Mouse (Mus musculus) ES-Bruce4 (cell line): Measurements from ENCODE around the gene Add3.

Experiments
- CTCF ChIP-seq: IDR thresholded peaks from one replicate; pipeline ENCODE4 v1.8.1; 2011; ENCODE audit warnings: low read depth, low read length
- EP300 ChIP-seq: IDR thresholded peaks from 2 replicates; pipeline ENCODE4 v1.6.1; 2011; ENCODE audit warnings: low read depth, low read length; ENCODE audit not compliant: insufficient read depth
- POLR2A ChIP-seq: IDR thresholded peaks from one replicate; pipeline ENCODE4 v1.8.1; 2011; ENCODE audit warnings: low read length; ENCODE audit not compliant: insufficient read depth

DNA sequence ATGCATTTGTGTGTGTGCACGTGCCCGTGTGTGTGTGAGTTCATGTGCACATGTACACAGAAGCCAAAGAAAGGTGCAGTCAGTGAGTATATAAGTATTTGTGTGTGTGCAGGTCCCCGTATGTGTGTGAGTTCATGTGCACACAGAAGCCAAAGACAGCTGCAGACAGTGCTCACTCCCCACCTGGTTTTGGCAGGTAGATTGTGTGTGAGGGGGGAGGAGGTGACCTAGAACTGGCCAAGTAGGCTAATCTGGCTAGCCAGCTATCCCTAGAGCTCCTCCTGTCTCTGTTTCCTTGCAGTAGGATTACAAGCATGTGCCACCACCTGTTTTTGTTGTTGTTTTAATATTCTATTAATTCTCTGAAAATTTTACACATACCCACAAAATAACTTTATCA, 80.9 kb downstream of the Add3 start:
- no peak for TF ChIP-seq CTCF
- TF ChIP-seq POLR2A = no peak
- no peak for TF ChIP-seq EP300
